Mouse (Mus musculus) effector memory CD4-positive, alpha-beta T cell, adult 7 months (primary cell): ENCODE results near the gene Slc28a2. TPM values are rescaled to one million over a fixed set of nuclear protein-coding genes. Genes with fewer than 3 reads are reported as not detected.

ENCODE experiments used
- polyA plus RNA-seq: library from polyadenylated mRNA; unstranded; fragments of 100-300 nt; shearing (Covaris generic); gene quantifications from one replicate; pipeline ENCODE4 v1.2.1, GENCODE M21; 2017

The Slc28a2 gene
- polyA plus RNA-seq, result 103 TPM

DNA sequence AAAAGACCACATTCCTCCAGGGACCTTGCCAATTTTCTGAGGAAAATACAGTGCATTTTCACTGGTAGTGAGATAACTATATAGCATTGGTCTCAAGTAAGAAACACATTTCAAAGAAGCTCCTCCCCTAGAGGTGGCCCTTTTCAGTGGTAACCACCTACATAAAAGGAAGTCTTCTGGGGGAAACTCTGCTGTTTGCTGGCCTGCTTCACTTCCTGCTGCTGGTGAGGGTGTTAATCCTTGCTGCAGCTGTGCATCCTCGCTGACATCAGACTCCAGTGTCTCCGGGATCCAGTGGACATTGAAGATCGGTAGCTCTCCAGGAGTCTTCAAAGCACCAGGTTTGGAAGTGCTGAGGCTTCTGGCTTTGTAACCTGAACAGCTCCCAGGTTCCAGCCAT, at the start of gene Slc28a2:
TSS of gene Slc28a2 (plus strand) at position 278 of the 400 bp plus-strand sequence.

DNA sequence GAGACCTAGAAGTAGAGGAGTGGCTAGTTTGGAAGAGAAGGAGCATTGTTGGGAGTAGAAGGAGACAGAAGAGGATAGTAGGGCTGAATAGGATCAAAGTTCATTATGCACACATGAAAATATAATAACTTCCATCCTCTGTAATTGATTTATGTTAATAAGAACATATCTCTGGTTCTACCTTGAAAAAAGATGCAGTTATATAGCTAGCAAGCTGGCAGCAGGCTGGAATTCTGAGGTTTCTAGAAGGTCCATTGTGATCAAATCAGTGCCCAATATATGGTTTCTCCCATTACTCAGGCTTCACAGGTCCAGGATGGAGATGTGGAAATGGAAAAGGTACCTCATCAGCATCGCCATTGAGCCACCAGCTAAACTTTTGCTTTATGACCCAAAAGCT, 58.4 kb downstream of the Slc28a2 start, which contains the start of gene Gm14085:
TSS of gene Gm14085 (plus strand) at position 301 of the 400 bp plus-strand sequence.

Other genes starting within 250 kb of the Slc28a2 start
- not detected for gene Patl2, start 240.3 kb upstream of the Slc28a2 start, polyA plus RNA-seq
- gene Terb2, start 240.2 kb upstream of the Slc28a2 start, polyA plus RNA-seq, result not detected
- 1.9 TPM for gene Sord, start 191.7 kb upstream of the Slc28a2 start, polyA plus RNA-seq
- not detected for gene Duox2, start 128.0 kb upstream of the Slc28a2 start, polyA plus RNA-seq
- not detected for gene Duoxa2, start 127.6 kb upstream of the Slc28a2 start, polyA plus RNA-seq
- not detected for gene Duoxa1, start 112.7 kb upstream of the Slc28a2 start, polyA plus RNA-seq
- not detected for gene Duox1, start 110.8 kb upstream of the Slc28a2 start, polyA plus RNA-seq
- 1.3 TPM for gene Shf, start 57.3 kb upstream of the Slc28a2 start, polyA plus RNA-seq
- 0.94 TPM for gene Gm14085, start 58.5 kb downstream of the Slc28a2 start, polyA plus RNA-seq
- gene Gatm, start 184.8 kb downstream of the Slc28a2 start, polyA plus RNA-seq, result not detected
- gene AA467197, start 210.5 kb downstream of the Slc28a2 start, polyA plus RNA-seq, result 5.3 TPM